Mouse (Mus musculus) liver, adult 2 months (tissue): ENCODE results near the gene Cd6.

ENCODE experiments used
- CTCF ChIP-seq: fragments of 200-500 bp; IDR thresholded peaks from 2 replicates; pipeline ENCODE4 v1.5.1; 2011; ENCODE audit warnings: low read depth, low read length, control low read depth
- POLR2A ChIP-seq: fragments of 200-500 bp; IDR thresholded peaks from 2 replicates; pipeline ENCODE4 v1.6.1; 2011; ENCODE audit warnings: low read length, control low read depth; ENCODE audit not compliant: insufficient read depth; ENCODE audit errors: extremely low read depth

- no peak for TF ChIP-seq POLR2A
- no peak for TF ChIP-seq CTCF
Measured at GRCm38 (mm10) chr19:10846150-10846549, 16.3 kb upstream of the Cd6 start.
